Mouse (Mus musculus) layer of hippocampus, postnatal 14 days (tissue): ENCODE data around the gene Kel. TPM values are rescaled to one million over a fixed set of nuclear protein-coding genes. Genes with fewer than 3 reads are reported as not detected.

Source experiments
- DNase-seq, 2 experiments: peaks; one replicate each; pipeline ENCODE4 v3.0.0; 2021 to 2022; ENCODE audit warnings: low spot score in 2 of 2, mixed read lengths in 1 of 2
- total RNA-seq, 2 experiments: library from RNA; stranded (reverse); gene quantifications; 2 replicates each; pipeline ENCODE4 v1.2.3; 2021

The Kel gene
- total RNA-seq, 2 experiments from 2014 or later: not detected

GRCm38 (mm10) chr6:41646672-41647071, 57.5 kb downstream of the Kel start:
- no peak for DNase-seq

DNA sequence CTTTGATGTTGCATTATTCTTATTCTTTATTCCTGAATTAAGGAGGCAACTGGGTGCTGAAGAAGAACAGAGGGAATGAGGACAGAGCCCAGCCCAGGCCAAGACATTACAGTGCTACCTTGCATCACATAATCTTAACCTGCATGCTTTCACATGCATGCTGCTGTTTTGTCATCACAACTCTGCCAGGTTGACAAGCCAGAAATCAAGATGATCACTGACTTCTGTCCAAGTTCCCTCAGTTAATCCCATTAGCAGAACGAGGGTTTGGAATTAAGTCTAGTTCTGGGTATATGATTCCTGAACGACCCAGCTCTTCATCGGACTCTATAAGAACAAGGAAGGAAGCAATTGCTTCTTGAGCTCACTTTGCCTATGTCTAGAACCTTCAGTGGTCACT, 57.9 kb downstream of the Kel start:
- no peak for DNase-seq

GRCm38 (mm10) chr6:41643227-41643626, 60.9 kb downstream of the Kel start:
- DNase-seq: no peak

- no peak for DNase-seq
Observed at GRCm38 (mm10) chr6:41642765-41643164, 61.4 kb downstream of the Kel start.

DNA sequence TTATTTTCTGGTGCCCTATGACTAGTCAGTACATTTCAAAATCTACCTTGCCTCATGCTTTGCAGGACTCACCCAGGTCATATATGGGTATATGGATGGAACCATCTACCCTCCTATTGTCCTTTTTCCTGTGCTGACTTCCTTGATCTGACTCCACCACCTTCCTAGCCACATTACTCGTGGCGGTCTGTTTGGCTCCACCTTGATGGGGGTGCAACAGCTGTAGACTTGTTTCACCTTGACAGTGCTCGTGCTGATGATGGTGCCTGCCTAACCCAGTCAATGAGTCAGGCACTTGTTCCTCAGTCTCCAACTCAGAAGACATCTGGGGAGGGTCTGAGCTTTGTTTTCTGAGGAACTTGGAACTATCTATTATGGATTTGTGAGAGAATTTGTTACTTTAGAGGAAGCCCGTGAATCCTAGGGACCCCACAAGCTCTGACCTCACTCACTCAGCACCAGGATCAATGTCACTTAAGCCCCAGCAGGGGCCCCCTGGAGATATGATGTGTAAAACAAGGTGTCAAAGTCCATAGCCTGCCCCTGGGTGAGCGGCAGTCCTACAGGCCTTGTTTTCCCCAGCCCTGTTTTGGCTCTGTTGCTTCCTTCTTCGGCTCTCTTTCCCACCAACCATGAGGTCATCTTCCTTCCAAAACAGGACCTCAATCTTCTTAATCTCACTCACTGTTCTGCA, 62.8 kb downstream of the Kel start:
- no peak for DNase-seq

- no peak for DNase-seq
Observed at GRCm38 (mm10) chr6:41640449-41640848, 63.7 kb downstream of the Kel start.

DNA sequence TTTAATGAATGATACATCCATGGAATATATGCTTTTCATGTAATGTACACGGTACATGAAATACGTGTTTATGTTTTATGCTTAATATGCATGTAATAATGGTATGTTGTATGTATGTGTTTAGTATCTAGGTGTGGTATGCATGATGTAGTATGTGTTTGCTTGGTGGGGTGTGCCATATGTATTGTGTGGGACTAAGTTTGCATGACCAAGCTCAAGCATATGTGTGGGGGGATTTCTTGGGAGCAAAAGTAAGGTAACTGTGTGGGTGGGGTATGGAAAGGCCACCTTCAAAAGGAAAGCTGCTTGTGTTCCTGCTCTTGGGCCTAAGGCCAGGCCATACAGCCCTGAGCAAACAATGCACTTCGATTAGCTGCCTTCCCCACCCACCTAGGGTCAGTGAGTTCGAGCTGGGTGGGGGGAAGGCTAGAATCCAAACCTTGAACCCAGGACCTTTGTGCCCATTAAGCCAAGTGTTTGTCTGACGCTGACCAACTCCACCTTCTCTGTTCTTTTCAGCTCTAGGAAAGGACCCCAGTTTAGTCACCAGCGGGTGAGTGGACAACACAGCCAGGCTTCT, 66.1 kb downstream of the Kel start:
- DNase-seq: no peak

DNA sequence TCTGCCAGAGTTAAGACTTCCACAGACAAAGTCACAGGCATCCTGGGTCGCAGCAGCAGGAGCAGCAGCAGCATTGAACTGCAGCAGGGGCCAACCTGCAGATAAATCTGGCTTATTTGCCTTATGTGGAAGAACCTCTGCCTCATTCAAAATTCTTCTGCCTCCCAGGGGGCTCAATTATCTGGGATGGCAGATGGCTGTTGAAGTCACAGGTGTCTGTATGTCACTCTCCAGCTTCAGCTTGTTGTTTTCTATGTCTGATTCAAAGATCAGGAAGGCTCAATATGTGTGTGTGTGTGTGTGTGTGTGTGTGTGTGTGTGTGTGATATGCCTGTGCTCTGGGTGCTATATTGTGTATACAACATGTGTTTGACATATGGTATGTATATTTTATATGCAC, 66.7 kb downstream of the Kel start:
- no peak for DNase-seq

Other genes starting within 250 kb of the Kel start
- gene Prss1, start 245.4 kb downstream of the Kel start, total RNA-seq: not detected
- gene Prss2, start 182.6 kb downstream of the Kel start, total RNA-seq: not detected
- gene Ephb6, start 98.9 kb downstream of the Kel start, total RNA-seq: 10 to 100 TPM; 61.1 to 62.1 TPM
- under 1 TPM in 1 of 2 experiments, not detected in 1; 0.88 TPM for gene Trpv6, start 67.9 kb downstream of the Kel start, total RNA-seq
- gene Trpv5, start 23.6 kb downstream of the Kel start, total RNA-seq: not detected
- not detected for gene Llcfc1, start 19.9 kb downstream of the Kel start, total RNA-seq
- gene Olfr459, start 70.8 kb upstream of the Kel start, total RNA-seq: not detected
- gene Pip, start 143.2 kb upstream of the Kel start, total RNA-seq: not detected
- not detected for gene Sval2, start 148.7 kb upstream of the Kel start, total RNA-seq
- not detected for gene Sval1, start 247.3 kb upstream of the Kel start, total RNA-seq